Mouse (Mus musculus) embryonic fibroblast, embryonic 13.5 days (primary cell): Measurements from ENCODE around the gene Pabpc6. TPM values are rescaled to one million over a fixed set of nuclear protein-coding genes. Genes with fewer than 3 reads are reported as not detected.

ENCODE experiments used
- H3K27ac ChIP-seq: 2 replicates; pipeline ENCODE4 v1.5.1; 2012; ENCODE audit warnings: low read length, control low read depth, inconsistent platforms; ENCODE audit not compliant: insufficient read depth
- H3K4me1 ChIP-seq: 2 replicates; pipeline ENCODE4 v1.6.1; 2011; ENCODE audit warnings: low read length; ENCODE audit not compliant: control insufficient read depth, insufficient read depth
- H3K4me3 ChIP-seq: 2 replicates; pipeline ENCODE4 v1.5.1; 2011; ENCODE audit warnings: mild to moderate bottlenecking, control low read depth, low read length; ENCODE audit not compliant: insufficient read depth
- CTCF ChIP-seq: IDR thresholded peaks from 2 replicates; pipeline ENCODE4 v1.5.1; 2011; ENCODE audit warnings: mild to moderate bottlenecking, control low read depth, low read length, moderate library complexity, borderline replicate concordance; ENCODE audit not compliant: insufficient read depth
- POLR2A ChIP-seq: IDR thresholded peaks from 2 replicates; pipeline ENCODE4 v1.6.1; 2011; ENCODE audit warnings: low read depth, mild to moderate bottlenecking, control low read depth, low read length, moderate library complexity
- polyA plus RNA-seq: library from polyadenylated mRNA; stranded (reverse); fragments of >200 nt; gene quantifications from 2 replicates; pipeline ENCODE4 v1.2.4, GENCODE M21; 2011; ENCODE audit warnings: low read depth; ENCODE audit not compliant: missing spikeins, insufficient read length

Pabpc6 gene
- not detected in 2 replicates for polyA plus RNA-seq

DNA sequence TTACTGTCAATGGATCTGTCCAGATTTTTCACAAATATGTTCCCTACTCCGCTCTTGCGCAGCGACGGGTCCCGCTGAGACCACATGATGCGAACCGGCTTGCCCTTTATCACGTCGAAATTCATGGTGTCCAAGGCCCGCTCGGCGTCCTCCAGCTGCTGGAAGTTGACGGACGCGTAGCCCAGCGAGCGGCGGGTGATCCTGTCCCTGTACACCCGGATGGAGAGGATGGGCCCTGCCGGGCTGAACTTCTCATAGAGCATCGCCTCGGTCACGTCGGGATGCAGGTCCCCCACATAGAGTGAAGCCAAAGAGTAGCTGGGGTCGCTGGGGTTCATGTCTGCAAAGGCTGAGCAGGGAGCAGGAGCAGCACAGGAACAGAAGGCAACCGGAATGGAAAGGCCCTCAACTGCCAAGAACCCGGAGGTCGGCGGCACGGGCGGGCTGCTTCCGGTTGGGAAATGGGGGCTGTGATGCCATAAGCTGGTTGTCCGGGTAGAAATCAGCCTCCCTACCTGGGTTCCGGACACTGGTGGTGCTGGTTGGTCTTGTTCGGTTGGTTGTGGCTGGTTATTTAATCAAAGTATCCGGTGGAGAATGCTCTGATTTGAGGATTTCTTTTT is at the start of gene Pabpc6:
Pabpc6 (minus strand) TSS at position 435 of the 623 bp plus-strand sequence.
- TF ChIP-seq CTCF = no peak
- TF ChIP-seq POLR2A = no peak
- no peak within 1 kb of the TSS for H3K27ac ChIP-seq
- H3K4me3 ChIP-seq = no peak within 1 kb of the TSS
- no peaks in the 10 kb centered on the region for H3K4me1 ChIP-seq

GRCm38 (mm10) chr17:9710910-9711309 is 41.4 kb upstream of the Pabpc6 start:
- TF ChIP-seq POLR2A (no peak), CTCF (no peak)
- Histone ChIP-seq H3K4me1 (no peaks in the 10 kb centered on the region), H3K27ac (no peak overlapping the region), H3K4me3 (no peak overlapping the region)

DNA sequence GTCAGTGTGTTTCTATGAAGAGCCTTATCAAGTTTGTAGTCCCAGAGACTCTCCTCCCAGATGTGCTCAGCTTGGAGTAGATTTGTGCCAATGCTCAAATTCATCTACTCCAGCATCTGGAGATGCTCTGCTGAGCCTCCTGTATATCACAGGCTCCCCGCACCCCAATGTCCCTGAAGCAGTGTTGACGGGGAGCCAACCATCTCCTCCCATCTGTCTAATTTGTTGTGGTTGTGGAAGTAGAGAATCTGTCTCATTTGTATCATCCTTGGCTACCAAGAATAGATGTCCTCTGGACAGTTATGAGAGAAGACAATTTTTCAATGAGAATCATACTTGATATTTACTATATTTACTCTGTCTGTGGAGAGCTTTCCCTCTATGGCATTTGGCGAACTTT is 39.4 kb upstream of the Pabpc6 start:
- Histone ChIP-seq H3K4me1 (no peaks in the 10 kb centered on the region), H3K4me3 (no peak overlapping the region), H3K27ac (no peak overlapping the region)
- TF ChIP-seq POLR2A = no peak
- no peak for TF ChIP-seq CTCF

DNA sequence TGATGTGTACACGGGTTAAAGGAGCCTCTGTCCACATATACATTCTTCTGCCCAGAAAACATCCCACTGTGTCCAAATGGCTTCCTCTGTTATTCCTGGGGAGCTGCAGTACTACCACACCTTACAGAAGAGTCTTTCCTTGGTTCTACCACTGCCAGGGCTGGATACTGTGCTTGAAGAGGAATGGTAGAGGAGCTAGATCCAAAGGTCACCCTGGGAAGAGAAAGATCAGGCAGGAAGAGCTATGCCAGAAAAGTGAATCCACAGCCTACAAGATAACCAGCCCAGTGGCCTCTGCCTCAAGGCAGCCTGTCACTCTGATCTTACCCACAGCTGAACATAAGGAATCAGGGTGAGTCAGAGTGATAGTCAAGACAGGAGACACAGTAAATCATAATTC is 37.8 kb upstream of the Pabpc6 start:
- H3K4me3 ChIP-seq = no peak overlapping the region
- no peak overlapping the region for H3K27ac ChIP-seq
- H3K4me1 ChIP-seq = no peaks in the 10 kb centered on the region
- TF ChIP-seq POLR2A (no peak), CTCF (no peak)

DNA sequence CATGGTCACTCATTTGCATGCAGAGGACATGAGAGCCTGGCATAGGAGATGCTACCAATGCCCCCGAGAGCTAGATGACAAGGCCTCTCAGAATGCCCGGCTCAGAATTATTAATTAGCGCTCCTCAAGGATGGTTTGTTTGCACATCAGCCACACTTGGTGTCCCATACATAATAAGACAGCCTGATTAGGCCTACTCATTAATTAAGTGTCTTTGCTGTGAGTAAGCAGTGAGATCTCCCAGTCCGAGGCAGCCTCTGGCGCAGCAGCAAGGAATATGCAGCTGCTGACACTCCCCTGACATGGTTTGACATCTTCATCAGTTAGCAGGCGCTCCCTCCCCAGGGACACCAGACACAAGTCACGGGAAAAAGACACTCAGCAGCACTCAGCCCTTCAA is 28.2 kb upstream of the Pabpc6 start:
- H3K4me1 ChIP-seq = no peaks in the 10 kb centered on the region
- no peak overlapping the region for H3K27ac ChIP-seq
- H3K4me3 ChIP-seq = no peak overlapping the region
- TF ChIP-seq POLR2A = no peak
- TF ChIP-seq CTCF = no peak

DNA sequence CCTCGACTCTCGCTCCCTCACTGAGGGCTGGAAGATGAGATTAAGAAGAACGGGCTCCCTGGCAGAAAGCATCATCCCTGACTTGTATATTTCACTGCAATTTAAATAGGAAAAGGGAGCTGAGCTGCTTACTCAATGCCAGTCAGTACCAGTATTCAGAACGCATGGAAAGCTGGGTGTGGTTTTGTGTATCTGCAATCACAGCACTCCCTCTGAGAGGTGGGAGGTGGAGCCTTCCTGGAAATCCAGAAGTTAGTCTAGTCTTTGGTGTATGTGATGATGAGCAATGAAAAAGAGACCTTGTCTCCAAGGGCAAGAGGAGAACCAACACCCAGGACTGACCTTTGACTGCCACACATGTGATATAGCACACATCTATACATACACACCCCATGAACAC is 21.7 kb upstream of the Pabpc6 start:
- H3K4me3 ChIP-seq = no peak overlapping the region

DNA sequence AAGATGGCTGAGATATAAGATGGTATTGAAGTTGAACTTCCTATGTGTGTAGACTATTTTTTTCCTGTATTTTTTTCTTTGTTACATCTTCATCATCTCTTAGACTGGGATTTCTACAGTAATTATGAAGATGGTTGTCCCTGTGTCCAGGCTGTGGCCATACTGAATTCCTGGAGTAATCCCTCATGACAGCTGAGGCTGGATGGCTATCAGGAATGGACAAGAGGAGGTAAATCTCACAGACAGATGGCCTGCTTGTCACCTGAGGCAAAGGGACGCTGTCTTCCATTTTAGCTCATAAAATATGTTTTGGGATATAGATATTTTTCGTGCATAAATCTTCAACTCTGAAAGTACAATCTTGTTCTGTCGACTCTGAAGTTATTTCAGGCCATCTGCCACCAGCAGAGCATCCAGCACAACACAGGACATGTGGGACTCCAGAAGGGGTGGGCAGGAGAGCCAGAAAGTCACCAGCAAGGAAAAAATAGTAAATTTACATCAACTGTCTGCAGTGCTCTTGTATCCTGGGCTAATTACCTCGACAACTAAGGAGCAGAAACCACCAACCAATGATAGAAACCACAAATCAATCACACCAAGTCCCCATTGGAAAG is 14.1 kb upstream of the Pabpc6 start:
- Histone ChIP-seq H3K4me1 (no peaks in the 10 kb centered on the region), H3K4me3 (no peak overlapping the region), H3K27ac (no peak overlapping the region)
- TF ChIP-seq CTCF (no peak), POLR2A (no peak)

More for the DNA sequence above, 21.7 kb upstream of the Pabpc6 start:
- Histone ChIP-seq H3K4me1 (no peaks in the 10 kb centered on the region), H3K27ac (no peak overlapping the region)
- TF ChIP-seq CTCF = no peak
- no peak for TF ChIP-seq POLR2A

GRCm38 (mm10) chr17:9680741-9681140 is 11.2 kb upstream of the Pabpc6 start:
- Histone ChIP-seq H3K4me1 (no peaks in the 10 kb centered on the region), H3K4me3 (no peak overlapping the region), H3K27ac (no peak overlapping the region)
- TF ChIP-seq POLR2A (no peak), CTCF (no peak)

DNA sequence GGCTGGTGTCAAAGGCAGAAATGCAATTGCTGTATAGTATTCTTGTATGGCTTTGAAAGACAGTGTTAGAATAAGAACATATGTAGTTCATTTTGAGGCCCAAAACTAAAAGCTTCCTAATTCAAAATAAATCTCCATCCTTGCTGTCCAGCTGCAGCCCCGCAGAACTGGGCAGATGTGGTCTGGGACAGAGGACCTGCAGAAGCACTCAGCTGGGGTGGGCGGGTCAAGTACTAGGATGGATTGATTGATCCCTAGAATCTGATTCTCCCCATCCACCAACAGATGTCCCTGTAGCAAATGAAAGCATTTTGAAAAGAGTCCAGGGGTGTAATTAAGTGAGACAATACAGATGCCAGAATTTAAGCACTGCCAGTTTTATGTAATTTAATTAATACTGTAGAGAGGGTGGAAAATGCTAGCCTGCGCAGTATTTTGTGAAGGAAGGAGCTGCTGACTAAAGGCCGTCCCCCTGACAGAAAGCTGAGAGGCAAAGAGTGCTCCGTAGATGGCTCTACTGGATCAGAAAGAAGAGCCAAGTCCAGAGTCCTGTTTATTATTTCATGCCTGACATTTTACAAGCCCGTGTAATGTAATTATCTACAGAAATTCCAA is 5.8 kb upstream of the Pabpc6 start:
- TF ChIP-seq POLR2A (no peak), CTCF (no peak)
- Histone ChIP-seq H3K27ac (no peak overlapping the region), H3K4me1 (no peaks in the 10 kb centered on the region), H3K4me3 (no peak overlapping the region)

DNA sequence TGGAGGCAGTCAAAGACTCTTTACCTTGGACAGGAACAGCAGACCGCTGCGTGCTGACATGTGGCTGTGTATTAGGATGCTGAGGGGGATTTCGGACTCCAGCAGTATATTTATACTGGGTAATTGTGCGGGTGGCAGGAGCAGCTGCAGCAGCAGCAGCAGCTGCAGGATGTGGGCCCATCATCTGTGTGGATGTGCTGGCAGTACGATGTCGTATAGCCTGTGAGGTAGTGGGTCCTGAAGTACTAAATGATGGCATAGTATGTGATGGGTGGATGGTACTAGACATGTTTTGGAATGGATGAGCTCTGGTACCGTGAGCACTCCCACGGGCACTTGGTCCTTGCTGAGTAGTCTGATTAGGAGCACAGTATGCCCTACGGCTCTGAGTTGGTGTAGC is 1.6 kb downstream of the Pabpc6 start:
- TF ChIP-seq CTCF = no peak
- no peak for TF ChIP-seq POLR2A
- H3K4me1 ChIP-seq = no peaks in the 10 kb centered on the region
- no peak overlapping the region for H3K27ac ChIP-seq
- H3K4me3 ChIP-seq = no peak overlapping the region
